Mouse (Mus musculus) v-Abl transformed pro-B cells (cell line): ENCODE results near the gene Serpina3a.

Experiments used
- in situ Hi-C, 2 experiments: fragments of 400-800 bp; cut with MboI; formaldehyde crosslinking; loops; one replicate each; pipeline ENCODE4 v1.15.1; 2025; ENCODE audit not compliant: unreplicated experiment in 2 of 2

Gene Serpina3a

DNA sequence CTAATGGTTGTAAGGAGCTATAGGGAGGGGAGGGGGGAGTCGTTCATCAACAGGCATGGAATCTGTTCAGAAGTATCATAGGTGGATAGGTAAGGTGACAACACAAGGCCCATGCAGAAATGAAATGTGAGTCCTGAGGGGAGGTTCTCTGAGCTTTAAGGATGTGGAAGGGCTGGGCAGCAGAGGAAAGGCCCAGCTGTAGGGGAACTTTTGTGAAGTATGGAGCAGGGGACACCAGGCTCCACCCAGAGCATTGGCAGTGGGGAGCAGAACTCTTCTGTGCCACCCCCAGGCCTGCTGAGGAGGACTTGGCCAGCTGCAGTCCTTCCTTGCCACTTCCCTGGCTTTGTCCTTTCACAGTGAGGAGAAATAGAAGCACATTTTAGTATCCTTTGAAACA is 29.0 kb downstream of the Serpina3a start:
- in situ Hi-C loops, result no loop called here

DNA sequence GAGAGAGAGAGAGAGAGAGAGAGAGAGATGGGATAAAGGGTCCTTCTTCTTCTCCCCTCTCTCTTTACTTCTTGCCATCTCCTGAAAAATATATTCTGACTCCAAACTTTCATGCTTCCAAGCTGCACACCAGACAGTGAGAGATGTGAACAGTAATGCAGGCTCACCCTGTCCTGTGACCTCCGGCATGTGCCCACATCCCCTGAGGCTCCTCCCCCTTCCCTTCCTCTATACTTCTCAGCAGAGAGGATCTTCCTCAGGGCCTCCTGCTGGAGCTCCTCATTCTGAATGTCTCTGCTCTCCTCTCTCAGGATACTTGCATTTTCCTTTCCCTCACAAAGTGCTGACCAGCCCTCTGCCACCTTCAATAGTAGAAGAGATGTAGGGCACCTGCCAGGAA is 29.9 kb downstream of the Serpina3a start:
- in situ Hi-C loops, result no loop called here

DNA sequence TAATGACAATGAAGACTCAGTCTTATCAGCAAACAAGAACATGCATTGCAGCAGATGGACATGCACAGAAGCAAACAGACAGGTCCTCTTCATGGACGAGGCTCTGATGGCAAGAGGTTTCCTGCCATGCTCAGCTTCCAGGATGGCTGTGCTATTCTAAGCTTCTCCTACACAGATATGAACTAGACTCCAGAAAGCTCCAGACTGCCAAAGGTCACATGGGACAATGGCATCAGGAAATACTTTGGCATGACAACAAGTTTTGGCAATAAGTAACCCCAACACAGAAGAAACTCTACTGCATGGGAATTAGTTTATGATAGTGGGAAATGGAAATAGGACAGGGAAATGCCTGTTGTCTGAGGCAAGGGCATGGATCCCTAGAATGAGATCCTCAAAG is 30.8 kb downstream of the Serpina3a start:
- in situ Hi-C loops, result no loop called here

DNA sequence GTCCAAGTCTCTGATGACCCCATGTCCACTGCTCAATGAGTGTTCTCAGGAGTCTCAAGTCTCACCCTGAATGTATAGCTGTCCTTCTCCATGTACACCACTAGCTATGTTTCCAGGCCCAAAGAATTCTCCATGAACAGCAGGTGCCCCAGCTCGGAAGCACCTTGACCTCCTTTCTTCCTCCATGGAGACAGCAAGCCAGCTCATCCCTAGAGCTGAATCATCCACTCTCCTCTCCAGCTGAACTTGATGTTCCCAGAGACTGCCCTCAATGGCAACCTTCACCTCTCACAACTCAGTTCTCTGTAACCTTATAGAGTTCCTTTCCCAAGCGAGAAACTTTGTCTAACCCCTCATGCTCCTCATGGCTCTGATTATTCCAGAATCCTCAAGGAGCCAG is 33.0 kb downstream of the Serpina3a start:
- in situ Hi-C loops, result no loop called here

DNA sequence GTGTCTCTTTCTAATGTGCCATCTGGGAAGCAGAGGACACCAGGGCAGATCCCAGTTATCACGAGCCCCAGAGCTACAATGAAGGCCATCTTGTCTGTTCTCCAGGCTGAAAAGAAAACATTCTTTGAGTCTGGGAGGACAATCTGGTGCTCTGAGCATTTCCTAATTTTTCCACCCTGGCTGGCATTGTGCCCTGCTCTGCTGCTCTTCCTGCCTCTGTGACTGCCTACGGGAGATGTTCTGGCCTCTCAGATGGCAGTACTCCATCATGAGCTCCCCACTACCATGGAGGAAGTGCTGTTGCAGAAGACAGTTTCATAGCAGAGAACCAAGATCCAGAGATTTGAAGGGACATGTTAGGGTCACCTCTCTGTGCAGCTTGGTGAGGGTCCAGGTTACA is 39.5 kb downstream of the Serpina3a start:
- in situ Hi-C loops, result no loop called here

DNA sequence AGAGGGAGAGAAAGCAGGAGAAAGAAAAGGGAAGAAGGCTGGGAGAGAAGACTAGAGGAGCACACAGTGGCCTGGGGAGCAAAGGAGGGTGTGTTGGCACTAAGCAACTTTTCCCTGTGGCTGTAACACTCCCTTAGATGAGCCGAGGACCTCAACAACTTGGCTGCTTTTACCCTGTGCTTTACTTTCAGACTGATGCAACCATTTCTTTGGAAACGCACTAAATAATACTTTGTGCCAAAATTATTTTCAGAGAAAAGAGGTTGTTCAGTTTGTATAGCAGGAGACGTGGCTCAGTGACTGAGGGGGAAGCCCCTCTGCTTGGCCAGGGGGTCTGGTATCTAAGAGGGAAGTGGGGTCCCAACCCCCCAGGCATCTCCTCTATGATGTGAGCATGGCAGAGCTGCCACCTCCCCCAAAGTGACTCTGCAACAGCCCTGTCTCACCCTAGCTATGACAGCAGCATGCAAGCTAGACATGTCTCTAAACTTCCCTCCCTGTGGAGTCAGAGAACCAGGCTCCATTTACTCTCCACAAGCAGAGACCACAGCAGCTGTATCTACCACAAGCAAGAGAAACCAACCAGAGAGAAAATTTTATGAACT is 40.6 kb downstream of the Serpina3a start:
- in situ Hi-C loops, result no loop called here

DNA sequence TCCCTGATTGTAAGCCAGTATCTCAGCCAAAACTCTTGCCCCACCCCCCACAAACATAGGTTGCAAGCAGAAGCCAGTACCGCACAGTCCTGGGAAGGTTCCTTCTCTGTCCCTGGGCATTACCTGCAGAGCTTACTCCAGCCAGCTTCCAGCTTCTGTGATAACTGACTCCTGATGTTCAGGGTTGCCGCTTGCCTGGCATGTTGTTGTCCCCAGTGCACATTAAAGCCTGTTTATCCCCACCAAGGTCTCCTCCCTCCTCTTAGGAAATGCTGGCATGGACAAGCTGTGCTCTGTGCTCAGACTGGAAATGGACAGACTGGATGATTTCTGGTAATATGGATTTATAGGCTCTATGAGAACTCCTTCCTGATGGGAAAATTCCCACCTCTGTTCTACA is 41.1 kb downstream of the Serpina3a start, which contains the start of gene Serpina3c:
Gene Serpina3c, minus strand, starts transcription at position 215 of the 400 bp plus-strand sequence.
- in situ Hi-C loops, result no loop called here
